Mouse (Mus musculus): ENCODE measurements around the gene Phykpl. TPM values are rescaled to one million over a fixed set of nuclear protein-coding genes. Genes with fewer than 3 reads are reported as not detected.

Phykpl gene
- polyA plus RNA-seq, 1 experiment from 2014 or later: 16.1 TPM

GRCm38 (mm10) chr11:51587059-51587458, 2.5 kb downstream of the Phykpl start:
- Histone ChIP-seq H3K9me3 (ENCODE audit: control insufficient read depth, low read length) (no peaks in the 10 kb centered on the region), H3K27me3 (ENCODE audit: control insufficient read depth, insufficient read depth, low read length) (no peaks in the 10 kb centered on the region), H3K36me3 (ENCODE audit: control insufficient read depth, insufficient read depth, low read length) (peaks cover 64% of the 10 kb centered on the region), H3K9ac (ENCODE audit: low read length) (no peak overlapping the region), H3K4me1 (ENCODE audit: control insufficient read depth in 2 of 2, insufficient read depth in 2 of 2, low read length in 2 of 2) (peaks cover 8 to 28% of the 10 kb centered on the region in 2 experiments), H3K4me3 (ENCODE audit: control insufficient read depth in 1 of 2, insufficient read depth in 1 of 2, low read depth in 1 of 2, low read length in 2 of 2) (no peak overlapping the region), H3K27ac (replicated peaks in 1 of 2; ENCODE audit: control insufficient read depth in 1 of 2, insufficient read depth in 1 of 2, low read depth in 2 of 2, low read length in 2 of 2) (no peak overlapping the region), H3K4me2 (ENCODE audit: low read length) (no peak overlapping the region)
- 96% methylated on average over 1 of the region's 1 CpGs for WGBS
- ATAC-seq (ENCODE audit: insufficient number of reproducible peaks, insufficient read depth, low FRiP score, low read depth): no peak

GRCm38 (mm10) chr11:51588833-51589232, 4.3 kb downstream of the Phykpl start:
- H3K27ac ChIP-seq (replicated peaks in 1 of 2; ENCODE audit: control insufficient read depth in 1 of 2, insufficient read depth in 1 of 2, low read depth in 2 of 2, low read length in 2 of 2): no peak overlapping the region
- no peak overlapping the region for H3K4me2 ChIP-seq (ENCODE audit: low read length)
- no peak for ATAC-seq (ENCODE audit: insufficient number of reproducible peaks, insufficient read depth, low FRiP score, low read depth)
- peaks cover 82% of the 10 kb centered on the region for H3K36me3 ChIP-seq (ENCODE audit: control insufficient read depth, insufficient read depth, low read length)
- no peak overlapping the region for H3K4me3 ChIP-seq (ENCODE audit: control insufficient read depth in 1 of 2, insufficient read depth in 1 of 2, low read depth in 1 of 2, low read length in 2 of 2)
- no peaks in the 10 kb centered on the region for H3K9me3 ChIP-seq (ENCODE audit: control insufficient read depth, low read length)
- H3K4me1 ChIP-seq (ENCODE audit: control insufficient read depth in 2 of 2, insufficient read depth in 2 of 2, low read length in 2 of 2): peaks cover 8 to 18% of the 10 kb centered on the region in 2 experiments
- H3K9ac ChIP-seq (ENCODE audit: low read length): no peak overlapping the region
- no peaks in the 10 kb centered on the region for H3K27me3 ChIP-seq (ENCODE audit: control insufficient read depth, insufficient read depth, low read length)
- WGBS: 95% methylated on average over 3 of the region's 3 CpGs

- Histone ChIP-seq H3K4me1 (ENCODE audit: control insufficient read depth in 2 of 2, insufficient read depth in 2 of 2, low read length in 2 of 2) (peaks cover 5 to 15% of the 10 kb centered on the region in 2 experiments), H3K4me3 (ENCODE audit: control insufficient read depth in 1 of 2, insufficient read depth in 1 of 2, low read depth in 1 of 2, low read length in 2 of 2) (no peak overlapping the region), H3K27me3 (ENCODE audit: control insufficient read depth, insufficient read depth, low read length) (no peaks in the 10 kb centered on the region), H3K27ac (replicated peaks in 1 of 2; ENCODE audit: control insufficient read depth in 1 of 2, insufficient read depth in 1 of 2, low read depth in 2 of 2, low read length in 2 of 2) (no peak overlapping the region), H3K4me2 (ENCODE audit: low read length) (no peak overlapping the region), H3K9ac (ENCODE audit: low read length) (no peak overlapping the region), H3K9me3 (ENCODE audit: control insufficient read depth, low read length) (no peaks in the 10 kb centered on the region), H3K36me3 (ENCODE audit: control insufficient read depth, insufficient read depth, low read length) (peaks cover 92% of the 10 kb centered on the region)
- no peak for ATAC-seq (ENCODE audit: insufficient number of reproducible peaks, insufficient read depth, low FRiP score, low read depth)
Measured at GRCm38 (mm10) chr11:51590002-51590401, 5.4 kb downstream of the Phykpl start.

- no peak overlapping the region for H3K4me2 ChIP-seq (ENCODE audit: low read length)
- WGBS: 45% methylated on average over 7 of the region's 7 CpGs
- H3K4me1 ChIP-seq (ENCODE audit: control insufficient read depth in 2 of 2, insufficient read depth in 2 of 2, low read length in 2 of 2): peaks cover 0 to 5% of the 10 kb centered on the region in 2 experiments; a peak in 1 of 4 replicates
- no peak overlapping the region for H3K4me3 ChIP-seq (ENCODE audit: control insufficient read depth in 1 of 2, insufficient read depth in 1 of 2, low read depth in 1 of 2, low read length in 2 of 2)
- no peaks in the 10 kb centered on the region for H3K9me3 ChIP-seq (ENCODE audit: control insufficient read depth, low read length)
- no peak overlapping the region for H3K27ac ChIP-seq (replicated peaks in 1 of 2; ENCODE audit: control insufficient read depth in 1 of 2, insufficient read depth in 1 of 2, low read depth in 2 of 2, low read length in 2 of 2)
- no peaks in the 10 kb centered on the region for H3K27me3 ChIP-seq (ENCODE audit: control insufficient read depth, insufficient read depth, low read length)
- ATAC-seq (ENCODE audit: insufficient number of reproducible peaks, insufficient read depth, low FRiP score, low read depth): no peak
- H3K36me3 ChIP-seq (ENCODE audit: control insufficient read depth, insufficient read depth, low read length): peaks cover 98% of the 10 kb centered on the region
- H3K9ac ChIP-seq (ENCODE audit: low read length): no peak overlapping the region
Measured at GRCm38 (mm10) chr11:51591168-51591567, 6.6 kb downstream of the Phykpl start.

GRCm38 (mm10) chr11:51591915-51592314, 7.4 kb downstream of the Phykpl start:
- Histone ChIP-seq H3K9ac (ENCODE audit: low read length) (no peak overlapping the region), H3K36me3 (ENCODE audit: control insufficient read depth, insufficient read depth, low read length) (peaks cover 98% of the 10 kb centered on the region), H3K4me3 (ENCODE audit: control insufficient read depth in 1 of 2, insufficient read depth in 1 of 2, low read depth in 1 of 2, low read length in 2 of 2) (no peak overlapping the region), H3K4me1 (ENCODE audit: control insufficient read depth in 2 of 2, insufficient read depth in 2 of 2, low read length in 2 of 2) (peaks cover 0 to 5% of the 10 kb centered on the region in 2 experiments; a peak in 1 of 4 replicates), H3K4me2 (ENCODE audit: low read length) (no peak overlapping the region), H3K27ac (replicated peaks in 1 of 2; ENCODE audit: control insufficient read depth in 1 of 2, insufficient read depth in 1 of 2, low read depth in 2 of 2, low read length in 2 of 2) (no peak overlapping the region), H3K9me3 (ENCODE audit: control insufficient read depth, low read length) (no peaks in the 10 kb centered on the region), H3K27me3 (ENCODE audit: control insufficient read depth, insufficient read depth, low read length) (no peaks in the 10 kb centered on the region)
- WGBS: 82% methylated on average over 7 of the region's 7 CpGs
- no peak for ATAC-seq (ENCODE audit: insufficient number of reproducible peaks, insufficient read depth, low FRiP score, low read depth)

GRCm38 (mm10) chr11:51593368-51593767, 8.8 kb downstream of the Phykpl start:
- H3K36me3 ChIP-seq (ENCODE audit: control insufficient read depth, insufficient read depth, low read length): peaks cover 98% of the 10 kb centered on the region
- no peak overlapping the region for H3K4me2 ChIP-seq (ENCODE audit: low read length)
- WGBS: 95% methylated on average over 4 of the region's 4 CpGs
- no peak overlapping the region for H3K27ac ChIP-seq (replicated peaks in 1 of 2; ENCODE audit: control insufficient read depth in 1 of 2, insufficient read depth in 1 of 2, low read depth in 2 of 2, low read length in 2 of 2)
- H3K4me3 ChIP-seq (ENCODE audit: control insufficient read depth in 1 of 2, insufficient read depth in 1 of 2, low read depth in 1 of 2, low read length in 2 of 2): no peak overlapping the region
- peaks cover 0 to 5% of the 10 kb centered on the region in 2 experiments; a peak in 1 of 4 replicates for H3K4me1 ChIP-seq (ENCODE audit: control insufficient read depth in 2 of 2, insufficient read depth in 2 of 2, low read length in 2 of 2)
- no peaks in the 10 kb centered on the region for H3K27me3 ChIP-seq (ENCODE audit: control insufficient read depth, insufficient read depth, low read length)
- no peak overlapping the region for H3K9ac ChIP-seq (ENCODE audit: low read length)
- no peaks in the 10 kb centered on the region for H3K9me3 ChIP-seq (ENCODE audit: control insufficient read depth, low read length)
- no peak for ATAC-seq (ENCODE audit: insufficient number of reproducible peaks, insufficient read depth, low FRiP score, low read depth)

GRCm38 (mm10) chr11:51593849-51594248, 9.3 kb downstream of the Phykpl start:
- H3K9me3 ChIP-seq (ENCODE audit: control insufficient read depth, low read length): no peaks in the 10 kb centered on the region
- no peak for ATAC-seq (ENCODE audit: insufficient number of reproducible peaks, insufficient read depth, low FRiP score, low read depth)
- 86% methylated on average over 6 of the region's 6 CpGs for WGBS

GRCm38 (mm10) chr11:51594715-51595350, 10.3 kb downstream of the Phykpl start:
- Histone ChIP-seq H3K27ac (replicated peaks in 1 of 2; ENCODE audit: control insufficient read depth in 1 of 2, insufficient read depth in 1 of 2, low read depth in 2 of 2, low read length in 2 of 2) (no peak overlapping the region), H3K9me3 (ENCODE audit: control insufficient read depth, low read length) (no peaks in the 10 kb centered on the region), H3K4me2 (ENCODE audit: low read length) (no peak overlapping the region), H3K36me3 (ENCODE audit: control insufficient read depth, insufficient read depth, low read length) (peaks cover 98% of the 10 kb centered on the region), H3K4me3 (ENCODE audit: control insufficient read depth in 1 of 2, insufficient read depth in 1 of 2, low read depth in 1 of 2, low read length in 2 of 2) (no peak overlapping the region), H3K4me1 (ENCODE audit: control insufficient read depth in 2 of 2, insufficient read depth in 2 of 2, low read length in 2 of 2) (peaks cover 0 to 5% of the 10 kb centered on the region in 2 experiments; a peak in 1 of 4 replicates), H3K27me3 (ENCODE audit: control insufficient read depth, insufficient read depth, low read length) (no peaks in the 10 kb centered on the region), H3K9ac (ENCODE audit: low read length) (no peak overlapping the region)
- 64% methylated on average over 3 of the region's 3 CpGs for WGBS
- ATAC-seq (ENCODE audit: insufficient number of reproducible peaks, insufficient read depth, low FRiP score, low read depth): no peak

More at GRCm38 (mm10) chr11:51593849-51594248, 9.3 kb downstream of the Phykpl start:
- Histone ChIP-seq H3K9ac (ENCODE audit: low read length) (no peak overlapping the region), H3K4me1 (ENCODE audit: control insufficient read depth in 2 of 2, insufficient read depth in 2 of 2, low read length in 2 of 2) (peaks cover 0 to 5% of the 10 kb centered on the region in 2 experiments; a peak in 1 of 4 replicates), H3K27ac (replicated peaks in 1 of 2; ENCODE audit: control insufficient read depth in 1 of 2, insufficient read depth in 1 of 2, low read depth in 2 of 2, low read length in 2 of 2) (no peak overlapping the region), H3K4me3 (ENCODE audit: control insufficient read depth in 1 of 2, insufficient read depth in 1 of 2, low read depth in 1 of 2, low read length in 2 of 2) (no peak overlapping the region), H3K27me3 (ENCODE audit: control insufficient read depth, insufficient read depth, low read length) (no peaks in the 10 kb centered on the region), H3K4me2 (ENCODE audit: low read length) (no peak overlapping the region), H3K36me3 (ENCODE audit: control insufficient read depth, insufficient read depth, low read length) (peaks cover 98% of the 10 kb centered on the region)
